Mouse (Mus musculus) embryonic fibroblast, embryonic 13.5 days (primary cell): ENCODE data around the gene Btbd8.

ENCODE experiments used
- CTCF ChIP-seq: IDR thresholded peaks from 2 replicates; pipeline ENCODE4 v1.5.1; 2011; ENCODE audit warnings: mild to moderate bottlenecking, control low read depth, low read length, moderate library complexity, borderline replicate concordance; ENCODE audit not compliant: insufficient read depth
- POLR2A ChIP-seq: IDR thresholded peaks from 2 replicates; pipeline ENCODE4 v1.6.1; 2011; ENCODE audit warnings: low read depth, mild to moderate bottlenecking, control low read depth, low read length, moderate library complexity

- TF ChIP-seq POLR2A, result no peak
- TF ChIP-seq CTCF, result no peak
These were observed 91.1 kb downstream of the Btbd8 start for GRCm38 (mm10) chr5:107528856-107529255.
